Mouse (Mus musculus) stomach, postnatal 0 days (tissue): ENCODE measurements around the gene Corin.

Source experiments
- CTCF ChIP-seq: IDR thresholded peaks from 2 replicates; pipeline ENCODE4 v1.5.1; 2016; ENCODE audit warnings: antibody characterized with exemption, low read depth, mild to moderate bottlenecking, moderate library complexity
- EP300 ChIP-seq: optimal IDR thresholded peaks from 2 replicates; pipeline ENCODE3; 2016; ENCODE audit warnings: antibody characterized with exemption

GRCm38 (mm10) chr5:72250180-72250579, 254.1 kb downstream of the Corin start:
- no peak for TF ChIP-seq CTCF
- TF ChIP-seq EP300: no peak
